Mouse (Mus musculus) T-helper 17 cell (primary cell): ENCODE measurements around the gene Brd7.

Source experiments
- in situ Hi-C, 2 experiments: fragments of 300-600 bp; cut with MboI, MseI; formaldehyde crosslinking; loops; 1 replicate in 1 of 2; 2 replicates in 1 of 2; pipeline ENCODE4 v1.15.1; 2025; ENCODE audit warnings: high pct_unique_total_duplicates in 2 of 2

Gene Brd7

GRCm38 (mm10) chr8:88361708-88362428 lies at the start of gene Brd7:
Brd7 (minus strand) TSS chr8:88362194.
- in situ Hi-C loops, result loop anchor here in 1 of 2 experiments (10.0 kb wide), 1 partner anchor 263 kb away; no protein-coding TSS in a partner anchor

- in situ Hi-C loops, result no loop called here
These were observed 49.5 kb upstream of the Brd7 start for GRCm38 (mm10) chr8:88411461-88411860.

GRCm38 (mm10) chr8:88409401-88409940 lies 47.5 kb upstream of the Brd7 start:
- in situ Hi-C loops, result no loop called here

GRCm38 (mm10) chr8:88407716-88408115 lies 45.7 kb upstream of the Brd7 start:
- in situ Hi-C loops, result no loop called here

- in situ Hi-C loops, result no loop called here
These were observed 36.1 kb upstream of the Brd7 start for GRCm38 (mm10) chr8:88398060-88398459.

GRCm38 (mm10) chr8:88393298-88393697 lies 31.3 kb upstream of the Brd7 start:
- in situ Hi-C loops, result no loop called here

- in situ Hi-C loops, result no loop called here
These were observed 28.8 kb upstream of the Brd7 start for GRCm38 (mm10) chr8:88390749-88391148.

- in situ Hi-C loops, result no loop called here
These were observed 26.8 kb upstream of the Brd7 start for GRCm38 (mm10) chr8:88388691-88389239.

- in situ Hi-C loops, result no loop called here
These were observed 25.9 kb upstream of the Brd7 start for GRCm38 (mm10) chr8:88387874-88388273.

GRCm38 (mm10) chr8:88383164-88383556 lies 21.2 kb upstream of the Brd7 start:
- in situ Hi-C loops, result no loop called here

- in situ Hi-C loops, result no loop called here
These were observed 20.5 kb upstream of the Brd7 start for GRCm38 (mm10) chr8:88382311-88383163.

- in situ Hi-C loops, result no loop called here
These were observed 18.5 kb upstream of the Brd7 start for GRCm38 (mm10) chr8:88380497-88380896.

GRCm38 (mm10) chr8:88376836-88377582 lies 15.0 kb upstream of the Brd7 start:
- in situ Hi-C loops, result no loop called here

GRCm38 (mm10) chr8:88371522-88371921 lies 9.5 kb upstream of the Brd7 start:
- in situ Hi-C loops, result no loop called here

GRCm38 (mm10) chr8:88369805-88370204 lies 7.8 kb upstream of the Brd7 start:
- in situ Hi-C loops, result loop anchor here in 1 of 2 experiments (10.0 kb wide), 1 partner anchor 255 kb away; no protein-coding TSS in a partner anchor

GRCm38 (mm10) chr8:88369221-88369620 lies 7.2 kb upstream of the Brd7 start:
- in situ Hi-C loops, result loop anchor here in 1 of 2 experiments (10.0 kb wide), 1 partner anchor 256 kb away; no protein-coding TSS in a partner anchor

GRCm38 (mm10) chr8:88362446-88363150 lies 604 bp upstream of the Brd7 start:
- in situ Hi-C loops, result loop anchor here in 1 of 2 experiments (10.0 kb wide), 1 partner anchor 262 kb away; no protein-coding TSS in a partner anchor

GRCm38 (mm10) chr8:88361044-88361707 lies 818 bp downstream of the Brd7 start:
- in situ Hi-C loops, result loop anchor here in 1 of 2 experiments (10.0 kb wide), 1 partner anchor 264 kb away; no protein-coding TSS in a partner anchor

- in situ Hi-C loops, result loop anchor here in 1 of 2 experiments (5.0 to 10.0 kb wide), 2 partner anchors 88 to 265 kb away; partner anchors contain the start of gene Adcy7
These were observed 2.0 kb downstream of the Brd7 start for GRCm38 (mm10) chr8:88359959-88360358.
